Mouse (Mus musculus) kidney, adult 2 months (tissue): ENCODE results near the gene Tgm2.

ENCODE experiments used
- CTCF ChIP-seq: fragments of 200-500 bp; conservative IDR thresholded peaks from 2 replicates; pipeline ENCODE4 v1.5.1; 2011; ENCODE audit warnings: low read depth, mild to moderate bottlenecking, control low read depth, low read length, moderate library complexity, mixed read lengths; ENCODE audit not compliant: insufficient read depth, insufficient read length
- POLR2A ChIP-seq: fragments of 200-500 bp; IDR thresholded peaks from one replicate; pipeline ENCODE4 v1.6.1; 2011; ENCODE audit warnings: low read depth, low read length, control low read depth

- TF ChIP-seq CTCF, result no peak
- TF ChIP-seq POLR2A, result no peak
Measured at GRCm38 (mm10) chr2:158133050-158133449, 13.2 kb downstream of the Tgm2 start.
